Mouse (Mus musculus): ENCODE data around the gene Borcs6. TPM values are rescaled to one million over a fixed set of nuclear protein-coding genes. Genes with fewer than 3 reads are reported as not detected.

The Borcs6 gene
- polyA plus RNA-seq, 1 experiment = 28.5 TPM

GRCm38 (mm10) chr11:69099177-69099914 is 39.8 kb downstream of the Borcs6 start:
- 4% methylated on average over 22 of the region's 22 CpGs for WGBS
- Histone ChIP-seq H3K27ac (ENCODE audit: insufficient read depth, low read depth, low read length) (peak overlapping the region; percentile 99), H3K4me3 (ENCODE audit: low read depth, low read length) (peak overlapping the region; percentile 65), H3K4me1 (ENCODE audit: control insufficient read depth, insufficient read depth, insufficient read length, low read length) (peaks cover 26% of the 10 kb centered on the region; the same call in 1 of the 2 replicates), H3K27me3 (ENCODE audit: control insufficient read depth, insufficient read depth, low read length) (no peaks in the 10 kb centered on the region), H3K36me3 (ENCODE audit: control insufficient read depth, insufficient read depth, low read length) (peaks cover 39% of the 10 kb centered on the region)
- TF ChIP-seq POLR2A (IDR thresholded peaks at IDR 0.05; ENCODE audit: low read depth, low read length) (0 out of 2 replicates have a peak, but pooled peaks have one; percentile 16), CTCF (IDR thresholded peaks at IDR 0.05; ENCODE audit: extremely low read depth, insufficient read length, insufficient replicate concordance, low read depth, low read length) (no peak)

GRCm38 (mm10) chr11:69099915-69100345 is 40.4 kb downstream of the Borcs6 start:
- H3K4me1 ChIP-seq (ENCODE audit: control insufficient read depth, insufficient read depth, insufficient read length, low read length) = peaks cover 26% of the 10 kb centered on the region; the same call in 1 of the 2 replicates
- no peaks in the 10 kb centered on the region for H3K27me3 ChIP-seq (ENCODE audit: control insufficient read depth, insufficient read depth, low read length)
- peak overlapping the region; percentile 65 for H3K4me3 ChIP-seq (ENCODE audit: low read depth, low read length)
- H3K36me3 ChIP-seq (ENCODE audit: control insufficient read depth, insufficient read depth, low read length) = peaks cover 45% of the 10 kb centered on the region
- TF ChIP-seq CTCF (IDR thresholded peaks at IDR 0.05; ENCODE audit: extremely low read depth, insufficient read length, insufficient replicate concordance, low read depth, low read length) (no peak), POLR2A (IDR thresholded peaks at IDR 0.05; ENCODE audit: low read depth, low read length) (no peak; the same call in 1 of the 2 replicates)
- WGBS = 1% methylated on average over 23 of the region's 23 CpGs
- H3K27ac ChIP-seq (ENCODE audit: insufficient read depth, low read depth, low read length) = peak overlapping the region; percentile 99

- H3K36me3 ChIP-seq (ENCODE audit: control insufficient read depth, insufficient read depth, low read length) = peaks cover 53% of the 10 kb centered on the region
- H3K27me3 ChIP-seq (ENCODE audit: control insufficient read depth, insufficient read depth, low read length) = no peaks in the 10 kb centered on the region
- WGBS = 87% methylated on average over 20 of the region's 20 CpGs
- H3K4me3 ChIP-seq (ENCODE audit: low read depth, low read length) = no peak overlapping the region
- peak overlapping the region; percentile 77; the same call in 1 of the 2 replicates for H3K27ac ChIP-seq (ENCODE audit: insufficient read depth, low read depth, low read length)
- TF ChIP-seq POLR2A (IDR thresholded peaks at IDR 0.05; ENCODE audit: low read depth, low read length) (no peak), CTCF (IDR thresholded peaks at IDR 0.05; ENCODE audit: extremely low read depth, insufficient read length, insufficient replicate concordance, low read depth, low read length) (no peak)
- H3K4me1 ChIP-seq (ENCODE audit: control insufficient read depth, insufficient read depth, insufficient read length, low read length) = peaks cover 26% of the 10 kb centered on the region; the same call in 1 of the 2 replicates
These were observed 41.3 kb downstream of the Borcs6 start for GRCm38 (mm10) chr11:69100639-69101360.

- H3K27me3 ChIP-seq (ENCODE audit: control insufficient read depth, insufficient read depth, low read length) = no peaks in the 10 kb centered on the region
- peaks cover 26% of the 10 kb centered on the region; the same call in 1 of the 2 replicates for H3K4me1 ChIP-seq (ENCODE audit: control insufficient read depth, insufficient read depth, insufficient read length, low read length)
- peaks cover 62% of the 10 kb centered on the region for H3K36me3 ChIP-seq (ENCODE audit: control insufficient read depth, insufficient read depth, low read length)
- TF ChIP-seq CTCF (IDR thresholded peaks at IDR 0.05; ENCODE audit: extremely low read depth, insufficient read length, insufficient replicate concordance, low read depth, low read length) (no peak), POLR2A (IDR thresholded peaks at IDR 0.05; ENCODE audit: low read depth, low read length) (no peak)
- 91% methylated on average over 21 of the region's 21 CpGs for WGBS
- no peak overlapping the region for H3K4me3 ChIP-seq (ENCODE audit: low read depth, low read length)
- H3K27ac ChIP-seq (ENCODE audit: insufficient read depth, low read depth, low read length) = no peak overlapping the region
These were observed 42.3 kb downstream of the Borcs6 start for GRCm38 (mm10) chr11:69101604-69102402.

GRCm38 (mm10) chr11:69102403-69102725 is 42.8 kb downstream of the Borcs6 start:
- Histone ChIP-seq H3K36me3 (ENCODE audit: control insufficient read depth, insufficient read depth, low read length) (peaks cover 68% of the 10 kb centered on the region), H3K27ac (ENCODE audit: insufficient read depth, low read depth, low read length) (no peak overlapping the region), H3K27me3 (ENCODE audit: control insufficient read depth, insufficient read depth, low read length) (no peaks in the 10 kb centered on the region), H3K4me3 (ENCODE audit: low read depth, low read length) (no peak overlapping the region), H3K4me1 (ENCODE audit: control insufficient read depth, insufficient read depth, insufficient read length, low read length) (peaks cover 23% of the 10 kb centered on the region; the same call in 1 of the 2 replicates)
- TF ChIP-seq POLR2A (IDR thresholded peaks at IDR 0.05; ENCODE audit: low read depth, low read length) = no peak
- TF ChIP-seq CTCF (IDR thresholded peaks at IDR 0.05; ENCODE audit: extremely low read depth, insufficient read length, insufficient replicate concordance, low read depth, low read length) = no peak
- 83% methylated on average over 7 of the region's 7 CpGs for WGBS

DNA sequence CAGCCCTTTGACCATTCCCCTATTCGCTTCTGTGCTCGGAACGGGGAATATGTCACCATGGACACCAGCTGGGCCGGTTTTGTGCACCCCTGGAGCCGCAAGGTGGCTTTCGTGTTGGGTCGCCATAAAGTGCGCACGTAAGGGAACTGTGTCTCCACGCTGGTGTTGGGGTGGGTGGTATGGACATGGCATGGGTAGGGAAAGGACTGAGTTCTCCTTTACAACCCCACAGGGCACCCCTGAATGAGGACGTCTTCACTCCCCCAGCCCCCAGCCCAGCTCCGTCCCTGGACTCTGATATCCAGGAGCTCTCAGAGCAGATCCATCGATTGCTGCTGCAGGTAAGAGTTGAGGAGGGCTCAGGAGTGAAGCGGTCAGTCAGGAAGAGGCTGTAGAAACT is 43.6 kb downstream of the Borcs6 start:
- no peak overlapping the region for H3K4me3 ChIP-seq (ENCODE audit: low read depth, low read length)
- no peak overlapping the region for H3K27ac ChIP-seq (ENCODE audit: insufficient read depth, low read depth, low read length)
- peaks cover 75% of the 10 kb centered on the region for H3K36me3 ChIP-seq (ENCODE audit: control insufficient read depth, insufficient read depth, low read length)
- 95% methylated on average over 14 of the region's 14 CpGs for WGBS
- TF ChIP-seq POLR2A (IDR thresholded peaks at IDR 0.05; ENCODE audit: low read depth, low read length) = no peak
- TF ChIP-seq CTCF (IDR thresholded peaks at IDR 0.05; ENCODE audit: extremely low read depth, insufficient read length, insufficient replicate concordance, low read depth, low read length) = no peak
- no peaks in the 10 kb centered on the region for H3K27me3 ChIP-seq (ENCODE audit: control insufficient read depth, insufficient read depth, low read length)
- peaks cover 15% of the 10 kb centered on the region; the same call in 1 of the 2 replicates for H3K4me1 ChIP-seq (ENCODE audit: control insufficient read depth, insufficient read depth, insufficient read length, low read length)

All from small intestine, adult 2 months (tissue).